Mouse (Mus musculus) heart, adult 2 months (tissue): ENCODE results near the gene Esrp2. TPM values are rescaled to one million over a fixed set of nuclear protein-coding genes. Genes with fewer than 3 reads are reported as not detected.

Experiments used
- DNase-seq, 2 experiments: peaks; one replicate each; pipeline ENCODE4 v3.0.0; 2021
- H3K27ac ChIP-seq: fragments of 200-600 bp; 2 replicates; pipeline ENCODE4 v1.8.1; 2022
- H3K27me3 ChIP-seq: fragments of 200-500 bp; 2 replicates; pipeline ENCODE4 v1.6.1; 2012; ENCODE audit warnings: mild to moderate bottlenecking, low read length, inconsistent platforms, mixed read lengths; ENCODE audit not compliant: control insufficient read depth, insufficient read depth
- H3K36me3 ChIP-seq: fragments of 200-500 bp; 2 replicates; pipeline ENCODE4 v1.6.1; 2012; ENCODE audit warnings: low read length, inconsistent platforms; ENCODE audit not compliant: control insufficient read depth, insufficient read depth
- H3K4me1 ChIP-seq: fragments of 200-500 bp; 2 replicates; pipeline ENCODE4 v1.6.1; 2011; ENCODE audit warnings: low read length; ENCODE audit not compliant: control insufficient read depth, insufficient read depth
- H3K4me3 ChIP-seq: fragments of 200-600 bp; 2 replicates; pipeline ENCODE4 v1.8.1; 2022
- H3K79me2 ChIP-seq: fragments of 200-500 bp; replicated peaks from 2 replicates; pipeline ENCODE4 v1.6.1; 2012; ENCODE audit warnings: mild to moderate bottlenecking, inconsistent platforms, low read length, moderate library complexity, mixed read lengths; ENCODE audit not compliant: control insufficient read depth, insufficient read depth
- H3K9ac ChIP-seq: fragments of 200-500 bp; 2 replicates; pipeline ENCODE4 v1.6.1; 2012; ENCODE audit warnings: low read depth, mild to moderate bottlenecking, control low read depth, inconsistent platforms, low read length, mixed read lengths
- CTCF ChIP-seq: fragments of 200-600 bp; IDR thresholded peaks from 2 replicates; pipeline ENCODE4 v1.8.1; 2022; ENCODE audit warnings: antibody characterized with exemption, mild to moderate bottlenecking, moderate library complexity
- EP300 ChIP-seq: fragments of 200-500 bp; IDR thresholded peaks from 2 replicates; pipeline ENCODE4 v1.6.1; 2011; ENCODE audit warnings: low read depth, low read length, control low read depth; ENCODE audit not compliant: insufficient read depth
- POLR2A ChIP-seq: fragments of 200-500 bp; IDR thresholded peaks from 2 replicates; pipeline ENCODE4 v1.6.1; 2011; ENCODE audit warnings: mild to moderate bottlenecking, low read depth, low read length, control low read depth; ENCODE audit not compliant: insufficient read depth
- WGBS: fragments of 180-500 bp; shearing (Covaris S2); methylation state at CpG from one replicate; pipeline ENCODE4 v1.1.7; 2018; 5-methylcytosine and 5-hydroxymethylcytosine counted together
- intact Hi-C: fragments of 180-260 bp; cut with DNase I; formaldehyde crosslinking; loops from one replicate; pipeline ENCODE4 v1.15.1; 2025
- polyA plus RNA-seq: library from polyadenylated mRNA; depleted of rRNA; stranded (reverse); fragments of >200 nt; gene quantifications from 2 replicates; pipeline ENCODE4 v1.2.3, GENCODE M21; 2012; rRNA removed
- total RNA-seq, 2 experiments: library from RNA; stranded (reverse); gene quantifications; 2 replicates each; pipeline ENCODE4 v1.2.3; 2021

Esrp2 gene
- total and polyA plus RNA-seq, 3 experiments, result 0.31 to 1.1 (median 0.52) TPM

DNA sequence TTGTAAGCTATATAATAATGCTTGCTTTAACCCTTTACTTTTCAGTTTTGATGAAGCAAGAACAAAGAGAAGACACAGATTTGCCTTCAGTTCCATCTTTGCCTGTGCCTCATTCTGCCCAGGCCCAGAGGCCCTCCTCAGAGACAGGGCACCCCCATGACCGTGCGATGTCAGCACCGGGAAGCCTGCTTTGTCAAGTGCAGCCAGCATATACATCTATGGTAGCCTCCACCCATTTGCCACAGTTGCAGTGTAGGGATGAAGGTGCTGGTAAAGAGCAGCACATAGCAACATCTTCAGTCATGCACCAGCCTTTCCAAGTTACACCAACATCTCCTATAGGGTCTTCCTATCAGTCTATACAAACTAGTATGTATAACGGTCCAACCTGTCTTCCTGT is 28.7 kb downstream of the Esrp2 start:
- DNase-seq, result peak in 1 of 2 experiments; percentile 18
- intact Hi-C loops, result no loop called here
- TF ChIP-seq EP300, result no peak
- no peak for TF ChIP-seq POLR2A
- TF ChIP-seq CTCF, result no peak
- 97% methylated on average over 4 of the region's 4 CpGs for WGBS
- no peak overlapping the region for H3K9ac ChIP-seq
- H3K36me3 ChIP-seq, result peaks cover 1% of the 10 kb centered on the region
- H3K4me1 ChIP-seq, result no peaks in the 10 kb centered on the region
- peaks cover 1% of the 10 kb centered on the region; the same call in 1 of the 2 replicates for H3K79me2 ChIP-seq
- no peaks in the 10 kb centered on the region for H3K27me3 ChIP-seq
- H3K4me3 ChIP-seq, result no peak overlapping the region
- no peak overlapping the region for H3K27ac ChIP-seq

DNA sequence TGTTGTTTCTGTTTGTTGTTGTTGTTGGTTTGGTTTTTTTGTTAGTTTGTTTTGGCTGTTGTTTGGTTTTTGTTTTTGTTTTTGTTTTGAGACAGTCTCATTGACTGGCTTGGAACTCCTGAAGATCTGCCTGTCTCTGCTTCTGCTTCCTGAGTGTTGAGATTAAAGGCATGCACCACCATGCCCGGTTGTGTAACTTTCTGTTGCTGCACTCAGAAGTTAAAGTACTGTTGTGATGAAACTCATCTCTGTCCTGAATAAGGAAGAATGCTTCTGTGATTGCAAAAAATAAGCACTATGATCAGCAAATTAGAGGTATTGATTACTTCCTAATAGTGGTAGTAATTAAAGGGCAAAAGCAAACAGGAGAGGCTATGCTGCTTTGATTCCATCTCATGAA is 30.6 kb downstream of the Esrp2 start:
- no peak overlapping the region for H3K27ac ChIP-seq
- no peak overlapping the region for H3K4me3 ChIP-seq
- no peaks in the 10 kb centered on the region for H3K27me3 ChIP-seq
- no peak for DNase-seq
- 56% methylated on average over 1 of the region's 1 CpGs for WGBS
- no peak overlapping the region for H3K9ac ChIP-seq
- H3K4me1 ChIP-seq, result no peaks in the 10 kb centered on the region
- TF ChIP-seq EP300 (no peak), POLR2A (no peak), CTCF (no peak)
- peaks cover 1% of the 10 kb centered on the region for H3K36me3 ChIP-seq
- H3K79me2 ChIP-seq, result no peaks in the 10 kb centered on the region
- intact Hi-C loops, result no loop called here

DNA sequence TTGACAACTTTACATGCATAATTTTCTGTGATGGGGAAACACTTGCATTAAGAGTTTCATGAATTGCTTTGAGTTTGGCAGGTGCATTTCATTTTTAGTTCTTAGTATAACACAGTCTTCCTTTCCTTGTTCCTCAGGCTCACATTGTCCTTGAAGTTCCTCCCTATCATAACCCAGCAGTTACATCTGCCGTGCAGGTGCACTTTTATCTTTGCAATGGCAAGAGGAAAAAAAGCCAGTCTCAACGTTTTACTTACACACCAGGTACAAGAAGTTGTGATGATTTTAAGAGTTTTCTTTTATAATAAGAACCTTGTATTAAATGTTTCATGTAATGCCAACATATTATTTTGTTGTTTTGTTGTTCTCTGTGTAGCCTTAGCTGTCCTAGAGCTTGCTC is 32.9 kb downstream of the Esrp2 start:
- Histone ChIP-seq H3K9ac (no peak overlapping the region), H3K27me3 (no peaks in the 10 kb centered on the region), H3K27ac (no peak overlapping the region), H3K4me1 (no peaks in the 10 kb centered on the region), H3K36me3 (peaks cover 1% of the 10 kb centered on the region), H3K79me2 (no peaks in the 10 kb centered on the region), H3K4me3 (no peak overlapping the region)
- no peak for DNase-seq
- 82% methylated on average over 2 of the region's 2 CpGs for WGBS
- TF ChIP-seq EP300 (no peak), CTCF (no peak), POLR2A (no peak)
- intact Hi-C loops, result no loop called here

DNA sequence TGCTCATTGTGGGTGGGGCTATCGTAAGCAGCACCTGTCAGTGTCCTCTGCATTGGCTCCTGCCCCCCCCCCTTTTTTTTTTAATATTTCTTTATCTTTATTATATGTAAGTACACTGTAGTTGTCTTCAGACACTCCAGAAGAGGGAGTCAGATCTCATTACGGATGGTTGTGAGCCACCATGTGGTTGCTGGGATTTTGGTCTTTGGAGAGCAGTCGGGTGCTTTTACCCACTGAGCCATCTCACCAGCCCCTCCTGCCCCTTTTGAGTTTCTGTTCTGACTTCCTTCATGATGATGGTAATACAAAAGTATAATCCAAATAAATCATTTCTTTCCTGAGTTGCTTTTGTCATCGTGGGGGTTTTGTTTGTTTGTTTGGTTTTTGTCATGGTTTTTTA is 34.5 kb downstream of the Esrp2 start:
- Histone ChIP-seq H3K79me2 (no peaks in the 10 kb centered on the region), H3K27ac (no peak overlapping the region), H3K36me3 (peaks cover 1% of the 10 kb centered on the region), H3K4me1 (no peaks in the 10 kb centered on the region), H3K9ac (no peak overlapping the region), H3K4me3 (no peak overlapping the region), H3K27me3 (no peaks in the 10 kb centered on the region)
- 89% methylated on average over 4 of the region's 4 CpGs for WGBS
- intact Hi-C loops, result no loop called here
- DNase-seq, result no peak
- TF ChIP-seq EP300 (no peak), CTCF (no peak), POLR2A (no peak)

Other genes starting within 250 kb of the Esrp2 start
- gene Nrn1l, start 243.4 kb downstream of the Esrp2 start, total RNA-seq, result under 1 TPM; 0.41 to 0.57 TPM
- 1.0 and 1.6 TPM in 2 replicates for gene Nrn1l, start 243.4 kb downstream of the Esrp2 start, polyA plus RNA-seq
- 10 to 100 TPM; 16.5 to 20.8 TPM for gene Pskh1, start 236.5 kb downstream of the Esrp2 start, total RNA-seq
- gene Pskh1, start 236.5 kb downstream of the Esrp2 start, polyA plus RNA-seq, result 28.7 and 39.7 TPM in 2 replicates
- under 1 TPM in 1 of 2 experiments, not detected in 1; 0.32 TPM for gene Ctrl, start 203.1 kb downstream of the Esrp2 start, total RNA-seq
- 0.88 and 1.9 TPM in 2 replicates for gene Ctrl, start 203.1 kb downstream of the Esrp2 start, polyA plus RNA-seq
- gene Psmb10, start 198.5 kb downstream of the Esrp2 start, total RNA-seq, result 10 to 100 TPM; 58.1 to 68.1 TPM
- 95.9 and 96.5 TPM in 2 replicates for gene Psmb10, start 198.5 kb downstream of the Esrp2 start, polyA plus RNA-seq
- under 1 TPM; 0.70 to 0.84 TPM for gene Lcat, start 193.6 kb downstream of the Esrp2 start, total RNA-seq
- gene Lcat, start 193.6 kb downstream of the Esrp2 start, polyA plus RNA-seq, result 3.9 and 4.1 TPM in 2 replicates
- 10 to 100 TPM; 35.0 to 38.1 TPM for gene Slc12a4, start 170.9 kb downstream of the Esrp2 start, total RNA-seq
- 54.6 and 73.4 TPM in 2 replicates for gene Slc12a4, start 170.9 kb downstream of the Esrp2 start, polyA plus RNA-seq
- not detected for gene Dpep3, start 157.5 kb downstream of the Esrp2 start, total RNA-seq
- 0.23 and 0.26 TPM in 2 replicates for gene Dpep3, start 157.5 kb downstream of the Esrp2 start, polyA plus RNA-seq
- gene Dus2, start 145.6 kb downstream of the Esrp2 start, total RNA-seq, result 1 to 10 TPM; 9.1 to 9.4 TPM
- gene Dus2, start 145.6 kb downstream of the Esrp2 start, polyA plus RNA-seq, result 7.8 and 11.9 TPM in 2 replicates
- gene Dpep2nb, start 131.0 kb downstream of the Esrp2 start, total RNA-seq, result not detected
- gene Dpep2nb, start 131.0 kb downstream of the Esrp2 start, polyA plus RNA-seq, result not detected in 2 replicates
- 10 to 100 TPM in 1 of 2 experiments, 1 to 10 TPM in 1; 9.2 to 10.0 TPM for gene Ddx28, start 125.1 kb downstream of the Esrp2 start, total RNA-seq
- gene Ddx28, start 125.1 kb downstream of the Esrp2 start, polyA plus RNA-seq, result 5.7 and 6.3 TPM in 2 replicates
- 10 to 100 TPM; 18.9 to 19.2 TPM for gene Nfatc3, start 78.1 kb downstream of the Esrp2 start, total RNA-seq
- 12.2 and 21.8 TPM in 2 replicates for gene Nfatc3, start 78.1 kb downstream of the Esrp2 start, polyA plus RNA-seq
- gene Pla2g15, start 13.4 kb upstream of the Esrp2 start, total RNA-seq, result 1 to 10 TPM; 6.5 to 8.6 TPM
- gene Pla2g15, start 13.4 kb upstream of the Esrp2 start, polyA plus RNA-seq, result 8.0 and 8.4 TPM in 2 replicates
- 10 to 100 TPM; 10.2 to 10.8 TPM for gene Slc7a6, start 31.9 kb upstream of the Esrp2 start, total RNA-seq
- 14.7 and 17.4 TPM in 2 replicates for gene Slc7a6, start 31.9 kb upstream of the Esrp2 start, polyA plus RNA-seq
- gene Slc7a6os, start 74.0 kb upstream of the Esrp2 start, total RNA-seq, result 10 to 100 TPM in 1 of 2 experiments, 1 to 10 TPM in 1; 9.6 to 10.7 TPM
- 7.1 and 8.8 TPM in 2 replicates for gene Slc7a6os, start 74.0 kb upstream of the Esrp2 start, polyA plus RNA-seq
- 10 to 100 TPM; 22.9 to 26.3 TPM for gene Prmt7, start 74.0 kb upstream of the Esrp2 start, total RNA-seq
- gene Prmt7, start 74.0 kb upstream of the Esrp2 start, polyA plus RNA-seq, result 21.7 and 32.5 TPM in 2 replicates
- gene Smpd3, start 201.0 kb upstream of the Esrp2 start, total RNA-seq, result 1 to 10 TPM; 3.1 TPM
- 2.1 and 2.4 TPM in 2 replicates for gene Smpd3, start 201.0 kb upstream of the Esrp2 start, polyA plus RNA-seq